Comparison of ENCODE assay signal across 12 mouse cellular contexts in genomic region chr6:94750228-94751100, GRCm38 (mm10). TPM values are rescaled to one million over a fixed set of nuclear protein-coding genes. Genes with fewer than 3 reads are reported as not detected.
DNase-seq lines count a peak whose midpoint lies in the region; ATAC-seq lines count a peak whose summit lies in the region.
"Had no signal": no experiment of that assay in that cellular context is flagged by ENCODE, and none has a peak within 500 bp of the region (broad histone marks: within the 10 kb centered on the region; RNA-seq: fewer than 3 reads in every experiment).

No protein-coding gene starts in this region.

- H3K36me3 ChIP-seq in embryonic facial prominence, embryonic 11.5 days (replicated peaks; ENCODE audit: control insufficient read depth, insufficient read depth, low read depth, low read length), result no peaks in the 10 kb centered on the region
- no peaks in the 10 kb centered on the region for H3K36me3 ChIP-seq in embryonic facial prominence, embryonic 10.5 days (replicated peaks)
- H3K36me3 ChIP-seq in forebrain, embryonic 13.5 days (ENCODE audit: poor library complexity, severe bottlenecking), result no peaks in the 10 kb centered on the region
- H3K36me3 ChIP-seq in hindbrain, embryonic 16.5 days (ENCODE audit: control insufficient read depth, insufficient read depth, low read length), result no peaks in the 10 kb centered on the region
- H3K36me3 ChIP-seq in neural tube, embryonic 13.5 days, result no peaks in the 10 kb centered on the region
- H3K36me3 ChIP-seq: heart, embryonic 15.5 days had no signal

- H3K4me2 ChIP-seq in embryonic facial prominence, embryonic 11.5 days (ENCODE audit: low read depth, low read length), result no peak overlapping the region
- peak overlapping the region; percentile 40 for H3K4me2 ChIP-seq in forebrain, embryonic 13.5 days
- H3K4me2 ChIP-seq in hindbrain, embryonic 16.5 days (ENCODE audit: low read length), result peak overlapping the region; percentile 30
- H3K4me2 ChIP-seq in neural tube, embryonic 13.5 days, result peak overlapping the region; percentile 33
- H3K4me2 ChIP-seq: heart, embryonic 15.5 days had no signal

- 0 out of 2 replicates have a peak, but pooled peaks have one; percentile 32 for ATAC-seq in embryonic facial prominence, embryonic 11.5 days (replicated peaks; ENCODE audit: insufficient number of reproducible peaks, low FRiP score, low TSS enrichment, low read depth)
- peak; percentile 79 for ATAC-seq in forebrain, embryonic 13.5 days
- ATAC-seq in hindbrain, embryonic 16.5 days, result peak; percentile 52; the same call in 1 of the 2 replicates
- ATAC-seq in neural tube, embryonic 13.5 days (ENCODE audit: low read depth), result no peak
- no peak for ATAC-seq in erythroblast, adult 5-6 weeks (replicated peaks; ENCODE audit: low FRiP score, poor library complexity, severe bottlenecking)

- H3K9ac ChIP-seq in embryonic facial prominence, embryonic 11.5 days (replicated peaks; ENCODE audit: low read length), result no peak overlapping the region
- no peak overlapping the region for H3K9ac ChIP-seq in forebrain, embryonic 13.5 days
- H3K9ac ChIP-seq in hindbrain, embryonic 16.5 days (ENCODE audit: low read depth, low read length), result no peak overlapping the region
- no peak overlapping the region for H3K9ac ChIP-seq in neural tube, embryonic 13.5 days
- H3K9ac ChIP-seq: heart, embryonic 15.5 days had no signal

- no peaks in the 10 kb centered on the region for H3K27me3 ChIP-seq in embryonic facial prominence, embryonic 11.5 days (ENCODE audit: control insufficient read depth, insufficient read depth, low read length)
- peaks cover 5% of the 10 kb centered on the region; the same call in 1 of the 2 replicates for H3K27me3 ChIP-seq in embryonic facial prominence, embryonic 10.5 days (replicated peaks; ENCODE audit: low read depth, poor library complexity, severe bottlenecking)
- no peaks in the 10 kb centered on the region for H3K27me3 ChIP-seq in forebrain, embryonic 13.5 days
- no peaks in the 10 kb centered on the region for H3K27me3 ChIP-seq in hindbrain, embryonic 16.5 days (replicated peaks; ENCODE audit: control insufficient read depth, insufficient read depth, low read length)
- H3K27me3 ChIP-seq in neural tube, embryonic 13.5 days, result no peaks in the 10 kb centered on the region
- H3K27me3 ChIP-seq: heart, embryonic 15.5 days had no signal

- DNase-seq in embryonic facial prominence, embryonic 11.5 days (ENCODE audit: low spot score), result no peak
- DNase-seq in embryonic facial prominence, embryonic 10.5 days (ENCODE audit: low spot score), result no peak
- no peak for DNase-seq in frontal cortex, postnatal 36 days (ENCODE audit: low spot score in 2 of 2)
- no peak for DNase-seq in T-cell, adult 2 months (ENCODE audit: low spot score)
- DNase-seq: gastrocnemius, postnatal 36 days; kidney, postnatal 36 days; lung, adult 2 months had no signal

- H3K27ac ChIP-seq in embryonic facial prominence, embryonic 11.5 days (replicated peaks; ENCODE audit: low read depth, low read length), result no peak overlapping the region
- no peak overlapping the region for H3K27ac ChIP-seq in embryonic facial prominence, embryonic 10.5 days (replicated peaks)
- peak overlapping the region; percentile 19; the same call in 1 of the 2 replicates for H3K27ac ChIP-seq in forebrain, embryonic 13.5 days
- H3K27ac ChIP-seq in hindbrain, embryonic 16.5 days (ENCODE audit: low read depth, low read length), result no peak overlapping the region
- H3K27ac ChIP-seq in neural tube, embryonic 13.5 days (replicated peaks), result no peak overlapping the region
- H3K27ac ChIP-seq: heart, embryonic 15.5 days had no signal

- no peaks in the 10 kb centered on the region for H3K4me1 ChIP-seq in embryonic facial prominence, embryonic 11.5 days (ENCODE audit: control insufficient read depth, insufficient read depth, low read length)
- H3K4me1 ChIP-seq in embryonic facial prominence, embryonic 10.5 days, result peaks cover 27% of the 10 kb centered on the region
- H3K4me1 ChIP-seq in forebrain, embryonic 13.5 days, result peaks cover 30% of the 10 kb centered on the region
- no peaks in the 10 kb centered on the region for H3K4me1 ChIP-seq in hindbrain, embryonic 16.5 days (ENCODE audit: control insufficient read depth, insufficient read depth, low read depth, low read length)
- H3K4me1 ChIP-seq in neural tube, embryonic 13.5 days (replicated peaks), result peaks cover 11% of the 10 kb centered on the region
- H3K4me1 ChIP-seq: heart, embryonic 15.5 days had no signal

- WGBS in embryonic facial prominence, embryonic 11.5 days, result 24% methylated on average over 13 of the region's 13 CpGs
- WGBS in embryonic facial prominence, embryonic 10.5 days, result 19% methylated on average over 13 of the region's 13 CpGs
- WGBS in forebrain, embryonic 13.5 days, result 3% methylated on average over 13 of the region's 13 CpGs
- 8% methylated on average over 13 of the region's 13 CpGs for WGBS in hindbrain, embryonic 16.5 days
- 8% methylated on average over 13 of the region's 13 CpGs for WGBS in neural tube, embryonic 13.5 days

- H3K9me3 ChIP-seq in embryonic facial prominence, embryonic 11.5 days (replicated peaks; ENCODE audit: control insufficient read depth, low read length), result no peaks in the 10 kb centered on the region
- H3K9me3 ChIP-seq in embryonic facial prominence, embryonic 10.5 days, result no peaks in the 10 kb centered on the region
- H3K9me3 ChIP-seq in forebrain, embryonic 13.5 days (replicated peaks), result no peaks in the 10 kb centered on the region
- H3K9me3 ChIP-seq in hindbrain, embryonic 16.5 days (ENCODE audit: control insufficient read depth, low read length), result no peaks in the 10 kb centered on the region
- no peaks in the 10 kb centered on the region for H3K9me3 ChIP-seq in neural tube, embryonic 13.5 days
- H3K9me3 ChIP-seq: heart, embryonic 15.5 days had no signal

- no peak overlapping the region for H3K4me3 ChIP-seq in embryonic facial prominence, embryonic 11.5 days (ENCODE audit: low read depth, low read length)
- H3K4me3 ChIP-seq in embryonic facial prominence, embryonic 10.5 days, result no peak overlapping the region
- H3K4me3 ChIP-seq in forebrain, embryonic 13.5 days, result no peak overlapping the region
- H3K4me3 ChIP-seq in hindbrain, embryonic 16.5 days (ENCODE audit: low read length), result no peak overlapping the region
- no peak overlapping the region for H3K4me3 ChIP-seq in neural tube, embryonic 13.5 days
- H3K4me3 ChIP-seq: heart, embryonic 15.5 days had no signal

RNA-seq across cellular contexts. Expression of gene Lrig1, which starts 50.5 kb away (rescaled TPM):
- polyA plus RNA-seq in embryonic facial prominence, embryonic 11.5 days (2014; fragmentation: Nextera tagmentation; extraction: Ambion mirVana), result 15.1 and 17.2 TPM in 2 replicates
- 11.7 and 11.8 TPM in 2 replicates for polyA plus RNA-seq in embryonic facial prominence, embryonic 10.5 days (2016; fragmentation: Nextera tagmentation; extraction: Ambion mirVana)
- polyA plus RNA-seq in forebrain, embryonic 13.5 days (2015; fragmentation: Nextera tagmentation; extraction: Ambion mirVana), result 6.4 and 7.6 TPM in 2 replicates
- polyA plus RNA-seq in hindbrain, embryonic 16.5 days (2015; fragmentation: Nextera tagmentation; extraction: Ambion mirVana), result 18.7 and 22.7 TPM in 2 replicates
- polyA plus RNA-seq in neural tube, embryonic 13.5 days (2015; fragmentation: Nextera tagmentation; extraction: Ambion mirVana), result 10.5 and 12.9 TPM in 2 replicates
- 1.2 and 2.5 TPM in 2 replicates for total RNA-seq in erythroblast, adult 5-6 weeks (2015; ENCODE audit: low replicate concordance)
- total RNA-seq in erythroblast, adult 5-6 weeks (2017; ENCODE audit: low replicate concordance), result 1.3 and 2.5 TPM in 2 replicates

Comparison
In these comparisons a context has a peak if more than half of its experiments do, and no peak if none do; other contexts are left out.
1. ATAC-seq: peak in embryonic facial prominence, embryonic 11.5 days (single experiment), forebrain, embryonic 13.5 days (single experiment) and hindbrain, embryonic 16.5 days (single experiment); none in neural tube, embryonic 13.5 days (single experiment) and erythroblast, adult 5-6 weeks (single experiment).